Mouse (Mus musculus) hindbrain, embryonic 14.5 days (tissue): ENCODE results near the gene Ttc29. TPM values are rescaled to one million over a fixed set of nuclear protein-coding genes. Genes with fewer than 3 reads are reported as not detected.

Source experiments
- ATAC-seq: fragments of 200-750 bp; cut with Nextera tagmentation; 2 replicates; pipeline ENCODE4 v1.8.0; 2017; ENCODE audit warnings: moderate number of reproducible peaks, mild to moderate bottlenecking, moderate TSS enrichment, moderate library complexity; ENCODE audit not compliant: low FRiP score
- DNase-seq: peaks from one replicate; pipeline ENCODE4 v3.0.0-alpha.2; 2015; ENCODE audit warnings: low spot score
- H3K27ac ChIP-seq: fragments of 300-500 bp; sonication (generic); 2 replicates; pipeline ENCODE4 v1.5.1; 2014; ENCODE audit warnings: mild to moderate bottlenecking, moderate library complexity
- H3K27me3 ChIP-seq: fragments of 300-500 bp; sonication (generic); 2 replicates; pipeline ENCODE4 v1.6.1; 2014; ENCODE audit warnings: mild to moderate bottlenecking, low read length, mixed read lengths; ENCODE audit not compliant: control insufficient read depth, insufficient read depth
- H3K36me3 ChIP-seq: fragments of 300-500 bp; sonication (generic); replicated peaks from 2 replicates; pipeline ENCODE4 v1.6.1; 2014; ENCODE audit not compliant: control insufficient read depth, insufficient read depth
- H3K4me1 ChIP-seq: fragments of 300-500 bp; sonication (generic); replicated peaks from 2 replicates; pipeline ENCODE4 v1.6.1; 2014; ENCODE audit warnings: antibody characterized with exemption, low read length, mixed read lengths; ENCODE audit not compliant: control insufficient read depth, insufficient read depth
- H3K4me2 ChIP-seq: fragments of 300-500 bp; sonication (generic); replicated peaks from 2 replicates; pipeline ENCODE4 v1.6.1; 2014; ENCODE audit warnings: mild to moderate bottlenecking, moderate library complexity
- H3K4me3 ChIP-seq: fragments of 300-500 bp; sonication (generic); replicated peaks from 2 replicates; pipeline ENCODE4 v1.5.1; 2014; ENCODE audit warnings: mild to moderate bottlenecking, low read length
- H3K9ac ChIP-seq: fragments of 300-500 bp; sonication (generic); 2 replicates; pipeline ENCODE4 v1.6.1; 2014
- H3K9me3 ChIP-seq: fragments of 300-500 bp; sonication (generic); 2 replicates; pipeline ENCODE4 v1.6.1; 2016; ENCODE audit warnings: low read length; ENCODE audit not compliant: control insufficient read depth
- WGBS: fragments of 180-500 bp; shearing (Covaris S2); extraction: QIAGEN DNeasy Blood & Tissue Kit; methylation state at CpG from one replicate; pipeline ENCODE4 v1.1.7; 2014; 5-methylcytosine and 5-hydroxymethylcytosine counted together
- polyA plus RNA-seq: library from polyadenylated mRNA; unstranded; fragments of >200 nt; fragmentation: Nextera tagmentation; extraction: Ambion mirVana; gene quantifications from 2 replicates; pipeline ENCODE4 v1.2.1, GENCODE M21; 2014

Gene Ttc29
- polyA plus RNA-seq, 1 experiment from 2014 or later, result 1.1 TPM

- peak overlapping the region; percentile 25 for H3K9ac ChIP-seq
- H3K4me1 ChIP-seq, result no peaks in the 10 kb centered on the region
- peak overlapping the region; percentile 37 for H3K4me2 ChIP-seq
- H3K27me3 ChIP-seq, result no peaks in the 10 kb centered on the region
- H3K9me3 ChIP-seq, result no peaks in the 10 kb centered on the region
- DNase-seq (no peak), ATAC-seq (no peak)
- 0 out of 2 replicates have a peak overlapping the region, but pooled peaks have one; percentile 1 for H3K4me3 ChIP-seq
- H3K27ac ChIP-seq, result no peak overlapping the region
- WGBS, result 35% methylated on average over 14 of the region's 14 CpGs
- H3K36me3 ChIP-seq, result no peaks in the 10 kb centered on the region
These were observed 20.0 kb downstream of the Ttc29 start for GRCm38 (mm10) chr8:78232870-78233707.

GRCm38 (mm10) chr8:78233708-78234201 lies 20.7 kb downstream of the Ttc29 start:
- Histone ChIP-seq H3K9ac (0 out of 2 replicates have a peak overlapping the region, but pooled peaks have one; percentile 25), H3K4me2 (peak overlapping the region; percentile 37), H3K36me3 (no peaks in the 10 kb centered on the region), H3K27me3 (no peaks in the 10 kb centered on the region), H3K27ac (no peak overlapping the region), H3K4me3 (no peak overlapping the region), H3K4me1 (no peaks in the 10 kb centered on the region), H3K9me3 (no peaks in the 10 kb centered on the region)
- DNase-seq, result no peak
- 59% methylated on average over 7 of the region's 7 CpGs for WGBS
- no peak for ATAC-seq

- Histone ChIP-seq H3K27ac (no peak overlapping the region), H3K27me3 (no peaks in the 10 kb centered on the region), H3K4me1 (no peaks in the 10 kb centered on the region), H3K4me2 (no peak overlapping the region), H3K4me3 (no peak overlapping the region), H3K9me3 (no peaks in the 10 kb centered on the region), H3K36me3 (no peaks in the 10 kb centered on the region), H3K9ac (no peak overlapping the region)
- ATAC-seq (no peak), DNase-seq (peak; percentile 73)
- WGBS, result 65% methylated on average over 6 of the region's 6 CpGs
These were observed 25.0 kb downstream of the Ttc29 start for GRCm38 (mm10) chr8:78237972-78238675.

- ATAC-seq (no peak), DNase-seq (no peak)
- Histone ChIP-seq H3K36me3 (no peaks in the 10 kb centered on the region), H3K4me2 (no peak overlapping the region), H3K9me3 (no peaks in the 10 kb centered on the region), H3K4me3 (no peak overlapping the region), H3K27me3 (no peaks in the 10 kb centered on the region), H3K9ac (no peak overlapping the region), H3K27ac (no peak overlapping the region), H3K4me1 (no peaks in the 10 kb centered on the region)
- 19% methylated on average over 3 of the region's 3 CpGs for WGBS
These were observed 38.0 kb downstream of the Ttc29 start for GRCm38 (mm10) chr8:78251115-78251514.

- H3K9me3 ChIP-seq, result no peaks in the 10 kb centered on the region
- WGBS, result 61% methylated on average over 4 of the region's 4 CpGs
- H3K27me3 ChIP-seq, result no peaks in the 10 kb centered on the region
- H3K27ac ChIP-seq, result no peak overlapping the region
- DNase-seq (peak; percentile 38), ATAC-seq (peak; percentile 68; the same call in 1 of the 2 replicates)
- no peak overlapping the region for H3K4me3 ChIP-seq
- H3K36me3 ChIP-seq, result no peaks in the 10 kb centered on the region
- H3K4me1 ChIP-seq, result no peaks in the 10 kb centered on the region
- no peak overlapping the region for H3K9ac ChIP-seq
- no peak overlapping the region for H3K4me2 ChIP-seq
These were observed 41.3 kb downstream of the Ttc29 start for GRCm38 (mm10) chr8:78254374-78254773.

GRCm38 (mm10) chr8:78255011-78255410 lies 41.9 kb downstream of the Ttc29 start:
- Histone ChIP-seq H3K9ac (no peak overlapping the region), H3K4me2 (no peak overlapping the region), H3K27ac (no peak overlapping the region), H3K4me1 (no peaks in the 10 kb centered on the region), H3K27me3 (no peaks in the 10 kb centered on the region), H3K4me3 (no peak overlapping the region), H3K9me3 (no peaks in the 10 kb centered on the region), H3K36me3 (no peaks in the 10 kb centered on the region)
- ATAC-seq (no peak), DNase-seq (no peak)
- 96% methylated on average over 3 of the region's 3 CpGs for WGBS

GRCm38 (mm10) chr8:78265506-78265905 lies 52.4 kb downstream of the Ttc29 start:
- no peak for DNase-seq
- no peaks in the 10 kb centered on the region for H3K36me3 ChIP-seq
- no peaks in the 10 kb centered on the region for H3K9me3 ChIP-seq
- H3K4me2 ChIP-seq, result no peak overlapping the region
- no peaks in the 10 kb centered on the region for H3K27me3 ChIP-seq
- H3K4me1 ChIP-seq, result no peaks in the 10 kb centered on the region
- no peak overlapping the region for H3K9ac ChIP-seq
- 91% methylated on average over 5 of the region's 5 CpGs for WGBS
- no peak overlapping the region for H3K4me3 ChIP-seq
- ATAC-seq, result no peak
- H3K27ac ChIP-seq, result no peak overlapping the region

GRCm38 (mm10) chr8:78266231-78266630 lies 53.1 kb downstream of the Ttc29 start:
- no peak overlapping the region for H3K4me2 ChIP-seq
- H3K36me3 ChIP-seq, result no peaks in the 10 kb centered on the region
- no peaks in the 10 kb centered on the region for H3K9me3 ChIP-seq
- no peak overlapping the region for H3K27ac ChIP-seq
- ATAC-seq, result no peak
- H3K4me3 ChIP-seq, result no peak overlapping the region
- WGBS, result 31% methylated on average over 3 of the region's 3 CpGs
- no peaks in the 10 kb centered on the region for H3K4me1 ChIP-seq
- DNase-seq, result no peak
- H3K9ac ChIP-seq, result no peak overlapping the region
- no peaks in the 10 kb centered on the region for H3K27me3 ChIP-seq

GRCm38 (mm10) chr8:78267894-78268411 lies 54.9 kb downstream of the Ttc29 start:
- no peak; the same call in 1 of the 2 replicates for ATAC-seq
- Histone ChIP-seq H3K9ac (no peak overlapping the region), H3K36me3 (no peaks in the 10 kb centered on the region), H3K4me1 (peaks cover 8% of the 10 kb centered on the region; the same call in 1 of the 2 replicates), H3K4me2 (no peak overlapping the region), H3K9me3 (no peaks in the 10 kb centered on the region), H3K27ac (no peak overlapping the region), H3K27me3 (no peaks in the 10 kb centered on the region), H3K4me3 (no peak overlapping the region)
- 3% methylated on average over 7 of the region's 7 CpGs for WGBS
- no peak for DNase-seq
